Mouse (Mus musculus) gonadal fat pad, adult 2 months (tissue): ENCODE results near the gene Stmn1. TPM values are rescaled to one million over a fixed set of nuclear protein-coding genes. Genes with fewer than 3 reads are reported as not detected.

Experiments used
- DNase-seq: peaks from one replicate; pipeline ENCODE4 v3.0.0-alpha.2; 2012; ENCODE audit warnings: low read depth
- polyA plus RNA-seq: library from polyadenylated mRNA; depleted of rRNA; stranded (reverse); fragments of >200 nt; gene quantifications from 2 replicates; pipeline ENCODE4 v1.2.3, GENCODE M21; 2012; rRNA removed

Gene Stmn1
- polyA plus RNA-seq, 1 experiment, result 3.5 TPM

- no peak for DNase-seq
Measured at GRCm38 (mm10) chr4:134514309-134514930, 46.3 kb downstream of the Stmn1 start.

DNA sequence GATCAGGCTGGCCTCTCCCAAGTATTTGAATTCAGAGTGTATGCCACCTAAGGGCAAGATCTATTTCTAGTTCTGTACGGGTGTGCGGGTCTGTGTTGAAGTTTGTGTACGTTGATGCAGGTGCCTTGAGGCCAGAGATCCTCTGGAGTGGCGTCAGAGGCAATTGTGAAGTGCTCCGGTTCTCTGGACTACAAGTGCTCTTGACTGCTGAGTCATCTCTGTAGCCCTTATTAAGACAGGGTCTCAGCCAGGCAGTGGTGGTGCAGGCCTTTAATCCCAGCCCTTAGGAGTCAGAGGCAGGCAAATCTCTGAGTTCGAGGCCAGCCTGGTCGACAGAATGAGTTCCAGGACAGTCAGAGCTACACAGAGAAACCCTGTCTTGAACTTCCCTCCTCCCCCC lies 47.5 kb downstream of the Stmn1 start:
- no peak for DNase-seq

GRCm38 (mm10) chr4:134516981-134517380 lies 48.9 kb downstream of the Stmn1 start:
- no peak for DNase-seq

GRCm38 (mm10) chr4:134517719-134518118 lies 49.6 kb downstream of the Stmn1 start:
- no peak for DNase-seq

DNA sequence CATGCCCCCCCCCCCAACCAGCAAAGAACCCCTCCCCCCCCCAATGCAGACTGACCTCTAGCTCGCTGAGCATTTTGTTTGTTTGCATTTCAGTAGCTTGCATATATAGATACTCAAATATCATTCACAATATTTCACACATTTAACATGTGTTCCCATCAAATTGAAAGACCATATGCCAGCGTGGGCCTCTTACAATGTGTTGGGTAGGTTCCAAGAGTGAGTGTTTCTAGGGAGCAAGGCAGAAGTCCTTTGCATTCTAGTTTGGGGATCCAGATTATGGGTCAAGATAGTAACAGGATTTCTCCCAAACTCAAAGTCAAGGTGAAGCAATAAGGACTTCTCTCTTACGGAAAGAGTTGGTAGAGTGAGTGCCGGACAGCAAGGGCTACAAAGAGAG lies 50.4 kb downstream of the Stmn1 start:
- DNase-seq, result no peak

DNA sequence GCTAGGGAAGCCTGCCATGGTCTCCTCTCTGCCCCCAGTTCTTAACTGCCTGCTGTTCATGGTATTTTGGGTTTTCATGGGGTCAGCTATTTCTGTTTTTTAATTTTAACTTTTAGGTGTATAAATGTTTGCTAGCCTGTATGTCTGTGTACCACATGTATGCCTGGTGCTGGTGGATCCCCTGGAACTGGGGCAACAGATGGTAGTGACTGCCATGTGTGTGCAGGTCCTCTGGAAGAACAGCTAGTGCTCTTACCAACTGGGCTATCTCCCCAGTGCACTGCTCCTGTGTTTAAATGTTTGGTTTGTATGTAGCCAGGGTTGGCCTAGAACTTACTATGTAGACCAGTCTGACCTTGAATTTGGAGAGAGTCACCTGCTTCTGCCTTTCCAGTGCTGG lies 51.2 kb downstream of the Stmn1 start:
- DNase-seq, result no peak

Other genes with a start within 250 kb of the Stmn1 start
- gene Catsper4, start 240.9 kb upstream of the Stmn1 start, polyA plus RNA-seq, result 0.23 and 0.56 TPM in 2 replicates
- 8.7 and 10.3 TPM in 2 replicates for gene Cnksr1, start 229.9 kb upstream of the Stmn1 start, polyA plus RNA-seq
- gene E130218I03Rik, start 224.7 kb upstream of the Stmn1 start, polyA plus RNA-seq, result 0.05 TPM in 1 of 2 replicates, not detected in the other
- gene Zfp593, start 222.7 kb upstream of the Stmn1 start, polyA plus RNA-seq, result 8.7 and 8.9 TPM in 2 replicates
- not detected in 2 replicates for gene Gm30191, start 221.4 kb upstream of the Stmn1 start, polyA plus RNA-seq
- 15.0 and 15.6 TPM in 2 replicates for gene Grrp1, start 214.2 kb upstream of the Stmn1 start, polyA plus RNA-seq
- gene Pdik1l, start 180.4 kb upstream of the Stmn1 start, polyA plus RNA-seq, result 6.8 and 8.3 TPM in 2 replicates
- 1.0 and 1.1 TPM in 2 replicates for gene Trim63, start 153.2 kb upstream of the Stmn1 start, polyA plus RNA-seq
- 41.8 and 53.7 TPM in 2 replicates for gene Slc30a2, start 125.1 kb upstream of the Stmn1 start, polyA plus RNA-seq
- gene Extl1, start 84.5 kb upstream of the Stmn1 start, polyA plus RNA-seq, result 2.7 and 3.2 TPM in 2 replicates
- 47.4 and 66.4 TPM in 2 replicates for gene Pafah2, start 72.0 kb upstream of the Stmn1 start, polyA plus RNA-seq
- gene Paqr7, start 28.4 kb downstream of the Stmn1 start, polyA plus RNA-seq, result 37.7 and 48.2 TPM in 2 replicates
- gene Aunip, start 42.7 kb downstream of the Stmn1 start, polyA plus RNA-seq, result 0.19 and 0.35 TPM in 2 replicates
- gene Mtfr1l, start 67.1 kb downstream of the Stmn1 start, polyA plus RNA-seq, result 113 and 153 TPM in 2 replicates
- gene Selenon, start 83.8 kb downstream of the Stmn1 start, polyA plus RNA-seq, result 20.1 and 22.9 TPM in 2 replicates
- 5.7 and 8.0 TPM in 2 replicates for gene Man1c1, start 236.0 kb downstream of the Stmn1 start, polyA plus RNA-seq